Mouse (Mus musculus): ENCODE measurements around the gene Pax1. TPM values are rescaled to one million over a fixed set of nuclear protein-coding genes. Genes with fewer than 3 reads are reported as not detected.
A peak's percentile ranks its signal among the peaks of the same experiment; 100 is the strongest.

Gene Pax1
- polyA plus RNA-seq, 1 experiment from 2014 or later = not detected

DNA sequence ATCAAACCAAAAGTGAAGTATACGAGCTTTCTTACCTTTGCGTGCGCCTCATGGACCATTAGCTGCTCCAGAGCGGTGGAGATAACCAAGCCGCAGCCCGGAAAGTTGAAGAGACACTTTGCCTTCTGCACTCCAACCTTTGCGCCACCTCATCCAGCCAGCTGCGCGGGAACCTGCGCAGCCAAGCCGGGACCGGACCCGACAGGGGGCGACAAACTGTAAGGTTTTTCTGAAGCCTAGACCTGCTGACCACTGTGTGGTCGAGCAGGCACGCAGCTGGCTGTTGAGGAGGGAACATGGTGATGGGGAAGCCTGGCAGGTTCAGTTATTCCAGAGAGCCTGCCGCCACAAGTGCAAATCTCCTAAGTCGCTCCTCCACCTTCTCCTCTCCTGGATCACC, 591 bp downstream of the Pax1 start:
- Histone ChIP-seq H3K27me3 (replicated peaks; ENCODE audit: control insufficient read depth, insufficient read depth, low read length) (peaks cover 85% of the 10 kb centered on the region), H3K4me1 (replicated peaks; ENCODE audit: control insufficient read depth, insufficient read depth, low read length) (peaks cover 8% of the 10 kb centered on the region), H3K9me3 (ENCODE audit: control insufficient read depth, low read length) (no peaks in the 10 kb centered on the region), H3K4me3 (replicated peaks; ENCODE audit: low read length) (no peak overlapping the region), H3K27ac (ENCODE audit: low read length) (no peak overlapping the region), H3K4me2 (ENCODE audit: low read length) (no peak overlapping the region), H3K36me3 (ENCODE audit: control insufficient read depth, insufficient read depth) (no peaks in the 10 kb centered on the region), H3K9ac (replicated peaks; ENCODE audit: low read depth, low read length) (no peak overlapping the region)
- no peak for ATAC-seq
- WGBS = under 1% methylated on average over 18 of the region's 18 CpGs

DNA sequence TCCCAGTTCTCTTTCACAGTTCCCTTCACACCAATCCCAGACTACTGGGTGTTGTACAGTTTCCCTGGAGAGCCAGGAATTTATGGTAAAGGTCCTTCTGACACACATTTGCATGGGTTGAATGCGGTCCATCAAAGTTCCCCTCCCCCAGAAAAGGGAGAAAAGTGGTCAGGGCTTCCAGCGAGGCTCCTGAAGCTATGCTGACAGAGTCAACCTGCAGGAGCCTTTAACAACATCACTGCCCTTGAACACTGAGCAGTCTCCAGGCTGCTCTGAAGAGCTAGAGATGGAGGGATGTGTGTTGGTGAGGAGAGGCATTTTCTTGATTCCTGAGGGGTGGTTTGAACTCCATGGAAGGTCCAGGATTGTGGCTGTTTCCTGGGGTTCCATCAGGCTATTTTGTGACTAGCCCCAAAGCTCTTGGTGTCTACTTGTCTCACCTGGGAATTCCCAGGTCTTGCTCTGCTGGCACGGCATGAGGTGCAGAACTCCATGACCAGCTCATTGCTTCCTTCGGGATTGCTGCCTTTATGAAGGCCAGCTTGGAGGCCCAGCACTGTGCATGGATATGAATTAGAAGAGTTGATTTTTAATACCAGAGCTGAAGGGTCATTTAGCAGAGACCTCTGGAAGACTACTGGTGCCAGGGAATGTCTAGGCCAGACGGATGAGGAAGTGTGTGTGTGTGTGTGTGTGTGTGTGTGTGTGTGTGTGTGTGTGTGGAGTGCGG, 1.8 kb downstream of the Pax1 start:
- Histone ChIP-seq H3K9me3 (ENCODE audit: control insufficient read depth, low read length) (no peaks in the 10 kb centered on the region), H3K4me2 (ENCODE audit: low read length) (no peak overlapping the region), H3K9ac (replicated peaks; ENCODE audit: low read depth, low read length) (no peak overlapping the region), H3K36me3 (ENCODE audit: control insufficient read depth, insufficient read depth) (no peaks in the 10 kb centered on the region), H3K4me1 (replicated peaks; ENCODE audit: control insufficient read depth, insufficient read depth, low read length) (peaks cover 14% of the 10 kb centered on the region), H3K27ac (ENCODE audit: low read length) (no peak overlapping the region), H3K27me3 (replicated peaks; ENCODE audit: control insufficient read depth, insufficient read depth, low read length) (peaks cover 86% of the 10 kb centered on the region), H3K4me3 (replicated peaks; ENCODE audit: low read length) (no peak overlapping the region)
- WGBS = 7% methylated on average over 6 of the region's 6 CpGs
- no peak for ATAC-seq

DNA sequence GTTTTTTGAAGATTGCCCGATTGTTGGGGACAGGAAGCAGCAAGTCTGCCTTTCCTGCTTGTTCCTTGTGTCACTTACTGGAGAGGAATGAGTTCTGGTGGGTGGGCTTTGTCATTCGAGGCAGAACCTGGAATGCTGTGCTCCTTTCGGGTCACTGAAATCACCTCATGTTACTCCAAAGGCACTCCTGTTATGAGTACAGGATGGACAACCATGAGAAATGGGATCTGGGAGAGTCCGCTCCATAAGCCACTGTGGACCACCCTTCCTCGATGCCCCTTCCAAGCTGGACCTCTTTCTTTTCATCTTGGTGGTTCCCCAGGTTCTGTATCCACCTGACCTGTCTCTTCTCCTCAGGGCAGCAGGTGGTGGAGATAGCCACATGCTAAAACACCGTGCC, 2.5 kb downstream of the Pax1 start:
- Histone ChIP-seq H3K4me3 (replicated peaks; ENCODE audit: low read length) (no peak overlapping the region), H3K27me3 (replicated peaks; ENCODE audit: control insufficient read depth, insufficient read depth, low read length) (peaks cover 80% of the 10 kb centered on the region), H3K9ac (replicated peaks; ENCODE audit: low read depth, low read length) (no peak overlapping the region), H3K4me2 (ENCODE audit: low read length) (no peak overlapping the region), H3K27ac (ENCODE audit: low read length) (no peak overlapping the region), H3K4me1 (replicated peaks; ENCODE audit: control insufficient read depth, insufficient read depth, low read length) (peaks cover 14% of the 10 kb centered on the region), H3K36me3 (ENCODE audit: control insufficient read depth, insufficient read depth) (no peaks in the 10 kb centered on the region), H3K9me3 (ENCODE audit: control insufficient read depth, low read length) (no peaks in the 10 kb centered on the region)
- WGBS = 9% methylated on average over 6 of the region's 6 CpGs
- no peak for ATAC-seq

DNA sequence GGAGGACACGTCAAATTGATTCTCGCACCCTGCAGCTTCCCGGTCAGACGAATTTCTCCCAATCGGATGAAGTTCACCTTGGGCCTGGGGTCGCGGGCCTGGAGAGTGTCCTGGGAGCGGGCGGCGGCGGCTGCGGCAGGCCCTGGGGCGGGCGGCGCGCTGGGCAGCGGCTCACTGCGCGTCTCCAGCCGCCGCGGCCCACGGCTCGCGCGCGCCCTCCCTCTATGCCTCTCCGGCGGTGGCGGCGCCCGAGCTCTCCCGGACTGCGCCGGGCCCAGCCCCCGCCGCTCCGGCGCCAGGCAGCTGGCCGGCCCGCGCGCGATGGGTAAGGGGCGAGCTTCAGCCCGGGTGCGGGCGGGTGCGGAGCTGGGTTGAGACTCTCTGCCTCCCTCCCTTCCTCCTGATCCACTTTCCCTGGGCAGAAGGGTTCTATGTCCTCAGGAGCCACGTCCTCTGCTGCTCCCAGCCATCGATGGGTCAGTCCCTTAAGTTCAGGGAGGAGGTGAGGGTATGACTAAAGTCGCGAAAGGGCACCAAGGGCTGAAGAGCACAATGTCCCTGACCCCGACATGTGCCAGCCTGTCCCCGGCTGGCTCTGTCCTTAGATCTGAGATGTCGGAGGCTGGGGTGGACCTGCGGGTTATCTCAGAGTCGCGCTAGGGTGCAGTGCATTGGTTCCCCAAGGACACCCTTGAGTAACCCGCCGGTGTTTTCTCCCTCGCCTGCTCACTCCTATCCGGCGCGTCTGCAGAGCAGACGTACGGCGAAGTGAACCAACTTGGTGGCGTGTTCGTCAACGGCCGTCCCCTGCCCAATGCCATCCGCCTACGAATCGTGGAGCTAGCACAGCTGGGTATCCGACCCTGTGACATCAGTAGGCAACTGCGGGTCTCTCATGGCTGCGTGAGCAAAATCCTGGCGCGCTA, 3.5 kb downstream of the Pax1 start:
- peak overlapping the region; percentile 33 for H3K4me2 ChIP-seq (ENCODE audit: low read length)
- under 1% methylated on average over 74 of the region's 80 CpGs for WGBS
- ATAC-seq = peak; percentile 65
- H3K4me3 ChIP-seq (replicated peaks; ENCODE audit: low read length) = peak overlapping the region; percentile 25
- H3K36me3 ChIP-seq (ENCODE audit: control insufficient read depth, insufficient read depth) = no peaks in the 10 kb centered on the region
- H3K9me3 ChIP-seq (ENCODE audit: control insufficient read depth, low read length) = no peaks in the 10 kb centered on the region
- H3K27me3 ChIP-seq (replicated peaks; ENCODE audit: control insufficient read depth, insufficient read depth, low read length) = peaks cover 77% of the 10 kb centered on the region
- H3K27ac ChIP-seq (ENCODE audit: low read length) = no peak overlapping the region
- H3K9ac ChIP-seq (replicated peaks; ENCODE audit: low read depth, low read length) = no peak overlapping the region
- H3K4me1 ChIP-seq (replicated peaks; ENCODE audit: control insufficient read depth, insufficient read depth, low read length) = peaks cover 14% of the 10 kb centered on the region

DNA sequence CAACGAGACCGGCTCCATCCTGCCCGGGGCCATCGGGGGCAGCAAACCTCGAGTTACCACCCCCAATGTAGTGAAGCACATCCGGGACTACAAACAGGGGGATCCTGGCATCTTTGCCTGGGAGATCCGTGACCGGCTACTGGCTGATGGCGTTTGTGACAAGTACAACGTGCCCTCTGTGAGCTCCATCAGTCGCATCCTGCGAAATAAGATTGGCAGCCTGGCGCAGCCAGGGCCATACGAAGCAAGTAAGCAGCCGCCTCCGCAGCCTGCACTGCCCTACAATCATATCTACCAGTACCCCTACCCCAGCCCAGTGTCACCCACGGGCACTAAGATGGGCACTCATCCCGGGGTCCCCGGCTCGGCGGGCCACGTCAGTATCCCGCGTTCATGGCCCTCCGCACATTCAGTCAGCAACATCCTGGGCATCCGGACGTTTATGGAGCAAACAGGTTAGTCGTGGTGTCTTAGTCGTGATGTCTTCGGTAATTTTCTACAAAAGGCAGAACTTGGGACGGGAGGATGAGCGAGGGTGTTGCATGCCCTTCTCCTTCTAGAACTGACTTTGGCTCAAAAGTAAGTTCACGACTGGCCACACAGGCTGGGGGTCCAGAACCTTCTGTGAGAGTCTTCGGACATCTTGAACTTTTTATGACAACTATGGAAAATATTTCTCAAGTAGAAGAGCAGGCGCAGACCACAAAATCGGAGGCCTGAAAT, 4.3 kb downstream of the Pax1 start:
- no peaks in the 10 kb centered on the region for H3K36me3 ChIP-seq (ENCODE audit: control insufficient read depth, insufficient read depth)
- no peak overlapping the region for H3K9ac ChIP-seq (replicated peaks; ENCODE audit: low read depth, low read length)
- H3K4me1 ChIP-seq (replicated peaks; ENCODE audit: control insufficient read depth, insufficient read depth, low read length) = peaks cover 14% of the 10 kb centered on the region
- H3K4me3 ChIP-seq (replicated peaks; ENCODE audit: low read length) = no peak overlapping the region
- no peak overlapping the region for H3K27ac ChIP-seq (ENCODE audit: low read length)
- no peak overlapping the region for H3K4me2 ChIP-seq (ENCODE audit: low read length)
- 1% methylated on average over 36 of the region's 36 CpGs for WGBS
- peaks cover 79% of the 10 kb centered on the region for H3K27me3 ChIP-seq (replicated peaks; ENCODE audit: control insufficient read depth, insufficient read depth, low read length)
- no peaks in the 10 kb centered on the region for H3K9me3 ChIP-seq (ENCODE audit: control insufficient read depth, low read length)
- ATAC-seq = no peak

DNA sequence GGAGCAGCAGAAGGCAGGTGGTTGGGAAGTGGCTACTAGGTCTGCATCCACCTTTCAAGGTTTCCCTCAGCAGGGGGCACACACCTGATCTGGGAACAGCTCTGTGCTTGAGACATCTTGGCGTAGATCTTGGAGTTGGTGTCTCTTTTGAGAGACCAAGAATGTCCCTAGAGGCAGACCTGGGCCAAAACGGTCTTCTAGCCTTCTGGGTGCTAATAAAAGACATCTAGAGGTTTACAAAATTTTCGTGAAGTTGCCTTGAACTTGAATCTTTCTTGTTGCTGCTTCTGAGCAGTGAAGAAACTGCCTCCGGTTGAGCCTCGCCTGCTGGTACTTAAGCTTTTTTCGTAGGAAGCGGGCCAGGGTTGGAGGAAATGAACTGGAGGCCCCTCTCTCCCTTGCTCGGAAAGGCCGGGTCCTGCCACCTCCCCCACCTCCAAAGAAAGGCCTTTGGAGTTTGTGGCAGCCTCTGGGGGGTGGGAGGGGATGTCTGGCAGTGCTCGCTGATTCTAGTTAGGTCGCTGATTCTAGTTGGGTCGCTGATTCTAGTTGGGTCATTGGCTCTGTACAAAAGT, 5.6 kb downstream of the Pax1 start:
- Histone ChIP-seq H3K4me2 (ENCODE audit: low read length) (no peak overlapping the region), H3K9ac (replicated peaks; ENCODE audit: low read depth, low read length) (no peak overlapping the region), H3K4me3 (replicated peaks; ENCODE audit: low read length) (no peak overlapping the region), H3K27ac (ENCODE audit: low read length) (no peak overlapping the region), H3K4me1 (replicated peaks; ENCODE audit: control insufficient read depth, insufficient read depth, low read length) (peaks cover 14% of the 10 kb centered on the region), H3K36me3 (ENCODE audit: control insufficient read depth, insufficient read depth) (no peaks in the 10 kb centered on the region), H3K9me3 (ENCODE audit: control insufficient read depth, low read length) (no peaks in the 10 kb centered on the region), H3K27me3 (replicated peaks; ENCODE audit: control insufficient read depth, insufficient read depth, low read length) (peaks cover 76% of the 10 kb centered on the region)
- WGBS = 4% methylated on average over 12 of the region's 12 CpGs
- no peak for ATAC-seq

DNA sequence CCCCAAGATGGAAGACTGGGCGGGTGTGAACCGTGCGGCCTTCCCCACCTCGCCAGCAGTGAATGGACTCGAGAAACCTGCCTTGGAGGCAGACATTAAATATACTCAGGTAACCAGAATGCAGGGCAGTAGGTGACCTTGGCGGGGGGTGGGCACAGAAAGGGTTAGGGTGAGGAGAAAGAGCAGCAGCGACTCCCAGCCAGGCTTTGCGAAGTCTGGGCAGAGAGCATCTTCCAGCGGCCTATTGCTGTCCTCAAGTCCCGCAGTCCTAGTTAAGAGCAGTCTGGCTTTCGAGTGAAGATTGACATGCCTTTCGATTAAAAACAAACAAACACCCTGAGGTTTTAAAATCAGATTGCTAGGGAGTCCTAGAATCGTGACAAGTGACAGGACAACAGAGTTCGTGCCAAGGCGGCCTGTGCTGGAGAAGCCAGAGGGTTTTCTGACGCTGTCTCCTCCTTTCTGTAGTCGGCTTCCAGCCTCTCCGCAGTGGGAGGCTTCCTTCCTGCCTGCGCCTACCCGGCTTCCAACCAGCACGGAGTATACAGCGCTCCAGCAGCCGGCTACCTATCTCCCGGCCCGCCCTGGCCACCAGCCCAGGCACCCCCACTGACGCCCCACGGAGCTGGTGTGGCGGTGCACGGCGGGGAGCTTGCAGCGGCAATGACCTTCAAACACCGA, 6.3 kb downstream of the Pax1 start:
- no peaks in the 10 kb centered on the region for H3K9me3 ChIP-seq (ENCODE audit: control insufficient read depth, low read length)
- WGBS = under 1% methylated on average over 32 of the region's 32 CpGs
- no peak overlapping the region for H3K9ac ChIP-seq (replicated peaks; ENCODE audit: low read depth, low read length)
- H3K4me2 ChIP-seq (ENCODE audit: low read length) = no peak overlapping the region
- H3K27me3 ChIP-seq (replicated peaks; ENCODE audit: control insufficient read depth, insufficient read depth, low read length) = peaks cover 77% of the 10 kb centered on the region
- H3K4me3 ChIP-seq (replicated peaks; ENCODE audit: low read length) = no peak overlapping the region
- no peak overlapping the region for H3K27ac ChIP-seq (ENCODE audit: low read length)
- no peaks in the 10 kb centered on the region for H3K36me3 ChIP-seq (ENCODE audit: control insufficient read depth, insufficient read depth)
- H3K4me1 ChIP-seq (replicated peaks; ENCODE audit: control insufficient read depth, insufficient read depth, low read length) = peaks cover 14% of the 10 kb centered on the region
- 0 out of 2 replicates have a peak, but pooled peaks have one; percentile 31 for ATAC-seq

DNA sequence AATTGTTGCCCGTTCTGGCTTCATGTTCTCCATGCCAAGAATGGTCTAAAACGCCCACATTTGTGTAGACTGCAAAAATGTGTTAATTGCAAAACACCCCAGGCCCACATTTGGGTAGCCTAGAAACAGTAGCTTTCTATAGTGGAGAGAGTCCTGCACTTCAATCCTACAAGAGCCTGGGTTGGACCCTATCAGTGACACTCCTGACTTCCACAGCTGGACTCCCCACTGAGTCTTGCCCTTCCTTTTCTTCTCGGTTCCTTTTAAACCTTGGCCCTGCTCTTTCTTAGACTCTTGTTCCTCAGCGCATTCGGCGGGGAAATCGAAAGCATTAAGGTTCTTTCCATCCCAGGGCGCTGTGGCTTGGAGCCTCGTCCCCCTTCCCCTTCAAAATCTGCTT, 7.8 kb downstream of the Pax1 start:
- no peak for ATAC-seq
- WGBS = under 1% methylated on average over 9 of the region's 9 CpGs
- Histone ChIP-seq H3K4me1 (replicated peaks; ENCODE audit: control insufficient read depth, insufficient read depth, low read length) (peaks cover 14% of the 10 kb centered on the region), H3K27ac (ENCODE audit: low read length) (no peak overlapping the region), H3K27me3 (replicated peaks; ENCODE audit: control insufficient read depth, insufficient read depth, low read length) (peaks cover 77% of the 10 kb centered on the region), H3K4me3 (replicated peaks; ENCODE audit: low read length) (no peak overlapping the region), H3K9me3 (ENCODE audit: control insufficient read depth, low read length) (no peaks in the 10 kb centered on the region), H3K36me3 (ENCODE audit: control insufficient read depth, insufficient read depth) (no peaks in the 10 kb centered on the region), H3K4me2 (ENCODE audit: low read length) (no peak overlapping the region), H3K9ac (replicated peaks; ENCODE audit: low read depth, low read length) (no peak overlapping the region)

Data from forebrain, embryonic 16.5 days (tissue).